Mouse (Mus musculus): ENCODE data around the gene Agap1. TPM values are rescaled to one million over a fixed set of nuclear protein-coding genes. Genes with fewer than 3 reads are reported as not detected.

Gene Agap1
- polyA plus RNA-seq, 1 experiment from 2014 or later = 21.3 TPM

DNA sequence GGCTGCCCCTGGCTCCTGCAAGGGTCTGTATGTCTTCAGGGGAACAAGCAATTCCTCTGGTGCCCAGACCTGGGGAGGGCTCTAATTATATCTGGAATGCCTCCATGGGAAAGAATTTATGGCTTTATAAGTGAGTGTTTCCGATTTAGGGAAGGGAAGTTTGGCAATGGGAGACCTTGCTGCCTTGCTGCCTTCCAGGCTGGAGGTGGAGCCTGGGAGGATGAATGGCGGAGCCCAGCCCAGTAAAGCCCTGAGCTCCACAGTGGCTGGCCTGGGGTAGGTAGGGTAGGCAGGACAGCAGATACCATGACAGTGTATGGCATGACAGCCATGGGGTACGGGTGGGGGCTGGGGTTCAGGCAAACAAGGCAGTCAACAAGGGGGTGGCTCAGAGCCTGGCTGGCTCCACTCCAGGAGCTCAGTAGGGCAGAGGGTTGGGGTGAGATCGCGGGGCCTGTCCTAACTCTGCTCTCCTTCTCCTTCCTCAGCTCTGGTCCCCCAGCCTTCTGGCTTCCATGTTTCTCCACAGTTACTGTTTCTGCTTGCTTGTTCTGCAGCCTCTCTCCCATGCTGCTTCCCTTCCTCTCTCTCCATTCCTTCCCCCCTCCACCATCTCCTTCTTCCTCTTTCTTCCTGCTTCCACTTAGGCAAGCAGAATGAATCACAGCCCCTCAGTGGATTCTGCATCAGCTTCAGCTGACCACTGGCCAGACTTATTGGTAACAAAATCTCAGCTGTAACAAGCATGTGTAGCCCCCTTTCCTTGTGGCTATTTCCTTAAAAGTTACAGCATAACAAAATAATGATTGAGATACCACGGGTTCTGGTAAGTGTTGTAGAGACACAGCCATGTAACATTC, 114.2 kb downstream of the Agap1 start:
- ATAC-seq (ENCODE audit: insufficient read depth) (peak; percentile 44; the same call in 1 of the 2 replicates), DNase-seq (peak; percentile 49)
- no peak overlapping the region for H3K4me3 ChIP-seq (ENCODE audit: low read depth, low read length)
- H3K4me1 ChIP-seq (ENCODE audit: insufficient read depth) = peaks cover 26% of the 10 kb centered on the region
- H3K27ac ChIP-seq (ENCODE audit: low read depth) = no peak overlapping the region
- H3K27me3 ChIP-seq (ENCODE audit: insufficient read depth, low read length) = no peaks in the 10 kb centered on the region
- no peak overlapping the region for H3K9ac ChIP-seq
- no peaks in the 10 kb centered on the region for H3K9me3 ChIP-seq (ENCODE audit: low read depth, low read length)
- H3K36me3 ChIP-seq (ENCODE audit: insufficient read depth) = no peaks in the 10 kb centered on the region
- WGBS = 36% methylated on average over 6 of the region's 6 CpGs
- H3K4me2 ChIP-seq = no peak overlapping the region
- TF ChIP-seq CTCF (IDR thresholded peaks at IDR 0.05; ENCODE audit: low read depth) = no peak

DNA sequence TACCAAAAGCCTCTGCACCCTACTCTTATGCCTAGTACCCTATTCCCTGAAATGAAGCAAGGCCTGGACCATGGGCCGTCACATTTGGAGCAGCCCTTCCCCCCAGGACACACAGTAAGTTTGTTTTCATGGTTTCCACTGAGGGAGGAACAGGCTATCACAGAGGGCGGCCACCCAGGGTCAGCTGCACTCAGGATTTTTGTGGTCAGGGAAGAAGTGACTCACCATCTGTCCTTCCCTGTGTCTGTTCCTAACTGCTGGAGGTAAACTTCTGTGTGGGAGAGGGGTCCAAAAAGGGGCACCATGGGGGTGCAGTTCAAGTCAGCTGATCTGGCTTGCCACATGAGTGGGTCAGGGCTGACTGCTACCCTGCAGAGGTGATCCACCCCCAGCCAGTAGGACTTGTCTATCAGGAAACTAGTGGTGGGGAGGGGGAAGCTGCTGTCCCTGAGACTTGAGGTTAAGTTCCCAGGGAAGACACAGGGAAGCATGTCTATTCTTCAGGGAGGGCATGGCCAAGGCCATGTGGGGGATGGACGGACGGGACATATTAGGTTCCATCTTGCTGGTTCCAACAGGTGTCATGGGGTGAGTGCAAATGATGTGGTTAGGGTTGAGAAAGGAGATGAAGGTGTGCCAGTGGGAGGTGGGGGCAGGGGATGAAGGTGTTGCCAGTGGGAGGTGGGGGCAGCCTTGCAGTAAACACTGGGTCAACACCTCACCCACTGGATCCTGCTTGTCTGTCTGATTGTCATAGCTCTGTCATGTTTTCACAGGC, 116.1 kb downstream of the Agap1 start:
- no peak for DNase-seq
- Histone ChIP-seq H3K9me3 (ENCODE audit: low read depth, low read length) (no peaks in the 10 kb centered on the region), H3K4me2 (no peak overlapping the region), H3K36me3 (ENCODE audit: insufficient read depth) (no peaks in the 10 kb centered on the region), H3K9ac (no peak overlapping the region), H3K27me3 (ENCODE audit: insufficient read depth, low read length) (no peaks in the 10 kb centered on the region), H3K4me3 (ENCODE audit: low read depth, low read length) (no peak overlapping the region), H3K27ac (ENCODE audit: low read depth) (no peak overlapping the region), H3K4me1 (ENCODE audit: insufficient read depth) (peaks cover 18% of the 10 kb centered on the region)
- no peak for TF ChIP-seq CTCF (IDR thresholded peaks at IDR 0.05; ENCODE audit: low read depth)
- WGBS = 72% methylated on average over 4 of the region's 4 CpGs
- no peak for ATAC-seq (ENCODE audit: insufficient read depth)

DNA sequence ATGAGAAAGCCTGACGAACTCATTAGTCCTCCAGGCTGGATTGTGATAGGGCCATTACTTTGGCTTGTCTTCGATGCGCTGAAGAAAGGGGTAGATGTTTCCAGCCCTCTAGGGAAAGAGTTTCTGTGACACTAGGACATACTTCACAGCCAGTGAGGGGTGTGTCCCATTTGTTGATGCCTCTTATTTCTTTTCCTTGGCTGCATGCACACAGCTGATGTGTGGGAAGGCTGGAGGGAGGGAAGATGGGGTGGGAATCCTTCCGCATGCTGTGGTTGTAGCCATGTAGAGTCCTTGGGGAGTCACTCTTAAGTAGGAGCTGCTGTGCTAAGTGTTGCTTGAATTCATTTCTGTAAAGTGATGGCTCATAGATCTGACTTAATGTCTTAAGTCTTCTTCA, 118.9 kb downstream of the Agap1 start:
- ATAC-seq (ENCODE audit: insufficient read depth) (no peak), DNase-seq (no peak)
- no peak overlapping the region for H3K9ac ChIP-seq
- H3K9me3 ChIP-seq (ENCODE audit: low read depth, low read length) = no peaks in the 10 kb centered on the region
- TF ChIP-seq CTCF (IDR thresholded peaks at IDR 0.05; ENCODE audit: low read depth) = no peak
- H3K36me3 ChIP-seq (ENCODE audit: insufficient read depth) = no peaks in the 10 kb centered on the region
- H3K27me3 ChIP-seq (ENCODE audit: insufficient read depth, low read length) = no peaks in the 10 kb centered on the region
- 91% methylated on average over 4 of the region's 4 CpGs for WGBS
- no peak overlapping the region for H3K4me3 ChIP-seq (ENCODE audit: low read depth, low read length)
- no peak overlapping the region for H3K4me2 ChIP-seq
- no peak overlapping the region for H3K27ac ChIP-seq (ENCODE audit: low read depth)
- peaks cover 11% of the 10 kb centered on the region for H3K4me1 ChIP-seq (ENCODE audit: insufficient read depth)

DNA sequence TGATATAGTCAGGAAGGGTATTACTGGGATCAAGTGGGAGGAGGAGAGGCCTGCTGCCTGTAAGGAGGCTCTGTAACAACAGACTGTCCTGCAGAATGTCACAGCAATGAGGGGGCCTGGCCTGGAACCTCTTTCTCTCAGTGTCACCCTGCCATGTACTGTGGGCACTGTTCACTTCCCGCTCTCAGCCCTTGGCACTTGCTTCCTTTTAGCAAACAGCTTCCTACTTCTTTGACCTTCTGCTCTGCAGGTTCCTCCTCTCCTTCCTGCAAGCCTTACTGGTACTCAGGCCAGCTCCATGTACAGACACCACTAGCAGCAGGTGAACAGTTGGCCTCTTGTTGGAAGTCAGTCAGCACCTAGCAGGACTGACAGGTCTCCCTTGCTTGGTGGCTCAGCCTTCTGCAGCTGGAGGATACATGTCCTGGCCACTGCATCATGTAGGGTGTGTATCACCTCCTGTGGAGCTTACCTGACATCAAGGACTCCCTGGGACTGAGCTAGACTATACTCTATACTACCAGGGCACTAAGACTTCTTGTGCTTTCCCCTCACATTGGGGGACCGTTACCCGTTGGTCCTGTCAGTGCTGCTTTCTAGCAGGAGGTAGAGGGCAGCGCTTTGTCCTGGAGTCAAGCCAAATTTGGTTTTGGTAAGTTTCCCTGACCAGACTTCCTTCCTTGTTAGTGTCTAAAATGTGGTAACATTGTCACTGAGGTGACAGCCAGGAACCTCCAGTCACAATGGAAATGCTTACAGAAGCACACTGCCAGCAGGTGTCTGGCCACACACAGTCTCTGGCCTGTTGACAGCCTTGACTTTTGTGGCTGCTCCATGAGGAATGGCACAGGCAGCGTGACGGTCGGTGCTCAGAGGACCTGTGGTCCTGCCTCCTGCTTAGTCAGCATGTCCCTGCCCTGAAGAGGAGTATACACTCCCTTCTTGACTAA, 120.6 kb downstream of the Agap1 start:
- H3K36me3 ChIP-seq (ENCODE audit: insufficient read depth) = no peaks in the 10 kb centered on the region
- ATAC-seq (ENCODE audit: insufficient read depth) = no peak
- no peak overlapping the region for H3K9ac ChIP-seq
- H3K4me3 ChIP-seq (ENCODE audit: low read depth, low read length) = no peak overlapping the region
- no peak for TF ChIP-seq CTCF (IDR thresholded peaks at IDR 0.05; ENCODE audit: low read depth)
- H3K9me3 ChIP-seq (ENCODE audit: low read depth, low read length) = no peaks in the 10 kb centered on the region
- H3K4me2 ChIP-seq = no peak overlapping the region
- peaks cover 7% of the 10 kb centered on the region for H3K4me1 ChIP-seq (ENCODE audit: insufficient read depth)
- peak; percentile 26 for DNase-seq
- 49% methylated on average over 7 of the region's 7 CpGs for WGBS
- no peaks in the 10 kb centered on the region for H3K27me3 ChIP-seq (ENCODE audit: insufficient read depth, low read length)
- H3K27ac ChIP-seq (ENCODE audit: low read depth) = no peak overlapping the region

DNA sequence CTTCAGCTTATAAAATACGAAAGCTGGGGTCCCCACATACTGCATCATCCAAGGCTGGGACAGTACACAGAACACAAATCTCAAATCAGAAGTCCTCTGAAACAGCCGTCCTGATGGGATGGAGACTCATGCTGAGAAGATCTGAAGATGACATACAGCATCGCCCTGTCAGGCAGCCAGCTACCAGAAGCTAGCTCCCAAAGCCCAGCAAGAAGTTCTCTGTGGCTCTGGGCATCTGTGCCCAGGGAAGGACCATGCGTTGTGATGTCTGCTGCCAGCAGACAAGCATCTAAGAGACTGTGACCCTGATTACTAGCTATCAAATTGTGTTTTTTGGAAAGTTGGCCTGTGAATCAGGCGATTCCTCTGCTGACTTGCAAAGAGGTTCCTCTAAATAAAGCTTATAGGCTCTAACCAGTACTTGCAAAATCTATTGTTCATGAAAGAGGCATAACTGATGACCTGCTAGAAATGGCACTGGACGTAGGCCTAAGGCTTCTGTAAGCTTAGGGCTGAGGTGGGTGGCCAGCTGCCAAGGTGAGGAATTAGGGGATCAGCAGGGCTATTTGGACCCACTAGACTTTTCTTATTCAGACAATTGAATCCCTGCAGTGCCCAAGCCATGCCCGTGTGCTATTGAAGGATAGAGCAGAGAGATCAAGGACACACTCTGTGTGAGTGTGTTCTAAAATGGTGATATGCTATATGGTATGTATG, 121.7 kb downstream of the Agap1 start:
- DNase-seq = no peak
- H3K9me3 ChIP-seq (ENCODE audit: low read depth, low read length) = no peaks in the 10 kb centered on the region
- H3K36me3 ChIP-seq (ENCODE audit: insufficient read depth) = no peaks in the 10 kb centered on the region
- H3K4me3 ChIP-seq (ENCODE audit: low read depth, low read length) = no peak overlapping the region
- H3K4me2 ChIP-seq = 0 out of 2 replicates have a peak overlapping the region, but pooled peaks have one; percentile 38
- peaks cover 8% of the 10 kb centered on the region; the same call in 1 of the 2 replicates for H3K27me3 ChIP-seq (ENCODE audit: insufficient read depth, low read length)
- H3K9ac ChIP-seq = no peak overlapping the region
- WGBS = 60% methylated on average over 7 of the region's 7 CpGs
- peaks cover 7% of the 10 kb centered on the region for H3K4me1 ChIP-seq (ENCODE audit: insufficient read depth)
- no peak for TF ChIP-seq CTCF (IDR thresholded peaks at IDR 0.05; ENCODE audit: low read depth)
- ATAC-seq (ENCODE audit: insufficient read depth) = no peak
- peak overlapping the region; percentile 48; the same call in 1 of the 2 replicates for H3K27ac ChIP-seq (ENCODE audit: low read depth)

DNA sequence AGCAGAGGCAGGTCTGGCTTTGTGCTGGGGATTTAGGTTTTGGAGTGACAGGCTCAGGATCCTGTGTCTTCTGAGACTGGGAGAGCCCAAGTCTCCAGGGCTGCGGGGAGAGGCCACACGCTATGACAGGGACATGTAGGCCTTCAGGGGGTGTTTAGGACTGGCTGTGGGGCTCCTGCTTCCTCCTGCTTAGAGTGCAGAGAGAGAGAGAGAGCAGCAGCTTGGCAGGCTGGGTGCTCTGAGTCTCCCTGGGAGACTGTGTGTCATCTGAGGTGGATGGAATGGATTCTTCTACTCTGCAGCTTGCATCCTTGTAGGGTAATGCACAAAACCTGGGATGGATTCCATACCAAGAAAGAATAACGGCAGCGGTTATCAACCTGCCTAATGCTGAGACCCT, 122.4 kb downstream of the Agap1 start:
- H3K9me3 ChIP-seq (ENCODE audit: low read depth, low read length) = no peaks in the 10 kb centered on the region
- H3K36me3 ChIP-seq (ENCODE audit: insufficient read depth) = no peaks in the 10 kb centered on the region
- H3K27ac ChIP-seq (ENCODE audit: low read depth) = peak overlapping the region; percentile 48; the same call in 1 of the 2 replicates
- H3K27me3 ChIP-seq (ENCODE audit: insufficient read depth, low read length) = peaks cover 15% of the 10 kb centered on the region; the same call in 1 of the 2 replicates
- 11% methylated on average over 4 of the region's 4 CpGs for WGBS
- ATAC-seq (ENCODE audit: insufficient read depth) = peak; percentile 79; the same call in 1 of the 2 replicates
- peak; percentile 88 for DNase-seq
- no peak overlapping the region for H3K4me3 ChIP-seq (ENCODE audit: low read depth, low read length)
- peak overlapping the region; percentile 38; the same call in 1 of the 2 replicates for H3K4me2 ChIP-seq
- TF ChIP-seq CTCF (IDR thresholded peaks at IDR 0.05; ENCODE audit: low read depth) = no peak
- H3K4me1 ChIP-seq (ENCODE audit: insufficient read depth) = peaks cover 7% of the 10 kb centered on the region
- H3K9ac ChIP-seq = no peak overlapping the region

All from lung, embryonic 14.5 days (tissue).